Mouse (Mus musculus): ENCODE data around the gene Gas7. TPM values are rescaled to one million over a fixed set of nuclear protein-coding genes. Genes with fewer than 3 reads are reported as not detected.
A peak's percentile ranks its signal among the peaks of the same experiment; 100 is the strongest.

The Gas7 gene
- polyA plus RNA-seq, 1 experiment, result 3.4 TPM

DNA sequence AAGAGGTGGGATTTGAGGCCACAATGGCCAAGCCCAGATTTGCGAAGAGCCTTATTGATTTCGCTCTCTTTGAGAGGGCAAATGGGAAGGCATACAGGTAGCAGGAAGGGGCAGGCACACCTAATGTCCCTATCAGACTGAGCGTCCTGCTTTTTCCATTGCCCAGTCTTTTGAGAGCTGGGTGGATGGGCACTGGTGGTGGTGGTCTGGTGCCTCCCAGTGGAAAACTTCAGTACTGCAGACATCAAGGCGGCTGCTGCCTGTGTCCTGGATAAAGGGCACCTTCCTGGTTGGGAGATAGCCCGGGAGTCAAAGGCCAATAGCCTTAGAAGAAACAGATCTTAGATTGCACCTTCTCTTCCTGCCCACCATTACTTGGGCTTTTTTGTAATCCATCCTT, 192.5 kb downstream of the Gas7 start:
- peak; percentile 39 for DNase-seq (ENCODE audit: low read depth, low spot score)
- WGBS, result 31% methylated on average over 5 of the region's 5 CpGs

- 75% methylated on average over 11 of the region's 11 CpGs for WGBS
- no peak for DNase-seq (ENCODE audit: low read depth, low spot score)
These were observed 193.6 kb downstream of the Gas7 start for GRCm38 (mm10) chr11:67648651-67649407.

DNA sequence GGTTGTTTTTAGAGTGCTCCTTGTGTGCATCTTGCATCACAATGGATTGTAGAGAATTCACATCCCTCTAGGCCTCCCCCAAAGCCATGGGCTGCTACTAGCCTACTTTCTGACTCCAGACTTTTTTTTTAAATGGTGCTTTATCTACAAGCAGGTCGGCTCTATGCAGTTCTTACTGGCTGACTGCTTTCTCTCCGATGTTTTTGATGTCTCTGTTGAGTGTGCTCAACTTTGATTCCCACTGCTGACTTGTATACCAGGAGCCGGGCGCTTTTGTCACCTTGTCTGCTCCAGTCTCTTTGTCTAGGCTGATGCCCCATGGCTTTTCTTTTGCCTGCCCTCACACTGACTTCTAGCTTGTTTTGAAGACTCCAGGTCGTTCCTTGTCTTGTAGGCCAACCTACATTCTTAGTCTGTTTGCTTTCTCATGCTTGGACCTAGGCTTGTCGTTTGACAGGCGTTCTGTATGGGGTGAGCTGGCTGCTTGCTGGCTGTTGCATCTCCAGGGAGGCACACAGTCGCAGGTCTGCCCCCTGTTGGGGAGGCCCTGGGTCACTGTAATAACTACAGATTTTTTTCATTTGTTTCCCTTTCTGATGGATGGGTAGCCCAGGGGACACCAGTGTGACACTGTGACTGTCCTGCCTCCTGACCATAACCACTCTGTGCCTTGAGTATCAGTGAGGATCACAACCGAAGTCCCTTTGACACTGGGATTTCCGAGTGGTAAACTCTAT, 194.9 kb downstream of the Gas7 start:
- no peak for DNase-seq (ENCODE audit: low read depth, low spot score)
- WGBS, result 62% methylated on average over 10 of the region's 10 CpGs

- DNase-seq (ENCODE audit: low read depth, low spot score), result no peak
- WGBS, result 78% methylated on average over 6 of the region's 6 CpGs
These were observed 196.5 kb downstream of the Gas7 start for GRCm38 (mm10) chr11:67651731-67652130.

DNA sequence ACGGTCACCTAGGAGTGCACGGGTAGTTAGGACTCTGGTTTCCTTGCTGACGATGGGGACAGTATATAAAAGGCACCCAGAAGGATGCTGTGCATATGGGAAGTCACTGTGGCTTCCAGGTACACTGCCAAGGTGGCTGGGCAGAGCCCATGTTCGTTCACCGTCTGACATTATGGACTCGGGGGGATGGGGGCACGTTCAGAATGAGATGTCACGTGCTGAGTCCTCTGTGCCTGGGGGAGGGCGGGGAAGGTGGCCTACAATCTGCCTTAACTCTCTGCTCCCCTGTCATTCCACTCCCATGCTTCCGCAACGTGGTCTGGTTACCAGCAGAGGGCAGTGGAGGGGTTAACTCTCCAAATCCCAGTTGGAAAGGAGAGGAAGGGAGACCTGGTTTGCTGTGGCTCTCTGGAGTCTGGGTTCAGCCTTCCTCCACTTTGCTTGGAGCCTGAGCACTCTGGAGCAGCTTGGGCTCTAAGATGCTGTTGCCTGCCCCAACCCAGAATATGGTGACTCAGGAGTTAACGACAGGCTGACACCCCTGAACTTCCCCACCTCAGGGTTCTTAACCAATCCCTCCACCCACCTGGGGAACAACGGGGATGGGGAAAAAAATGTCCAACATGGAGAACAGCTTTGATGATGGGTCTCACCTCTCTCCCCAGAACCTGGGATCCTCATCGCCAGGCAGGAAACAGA, 197.1 kb downstream of the Gas7 start:
- DNase-seq (ENCODE audit: low read depth, low spot score), result no peak
- 30% methylated on average over 14 of the region's 14 CpGs for WGBS

GRCm38 (mm10) chr11:67652893-67653255, 197.6 kb downstream of the Gas7 start:
- WGBS, result 64% methylated on average over 6 of the region's 6 CpGs
- DNase-seq (ENCODE audit: low read depth, low spot score), result no peak

DNA sequence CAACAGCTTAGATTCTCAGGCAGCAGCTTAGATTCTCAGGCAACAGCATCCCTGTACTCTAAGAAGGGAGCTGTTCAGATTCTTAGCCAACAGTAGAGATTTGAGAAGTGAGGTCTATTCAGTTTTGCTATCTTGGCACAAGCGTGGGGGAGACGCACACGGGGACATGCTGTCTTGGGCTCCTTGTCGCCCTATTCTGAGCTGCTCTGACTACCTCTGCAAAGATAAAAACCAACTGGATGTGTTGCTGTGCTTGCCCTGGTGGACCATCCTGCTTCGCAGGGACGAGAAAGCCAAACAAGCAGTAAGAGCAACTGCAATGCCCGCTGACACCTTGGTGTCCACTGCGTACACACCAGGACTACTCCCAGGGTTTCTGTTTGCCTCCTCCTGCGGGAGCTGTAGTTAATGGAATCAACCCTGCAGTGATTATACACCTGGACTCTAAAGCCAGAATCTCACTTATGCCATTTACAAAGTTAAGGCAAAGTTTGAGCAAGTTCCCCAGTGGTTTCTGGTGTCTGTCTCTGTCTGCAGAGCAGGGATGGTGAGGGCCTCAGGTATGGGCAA, 198.4 kb downstream of the Gas7 start:
- no peak for DNase-seq (ENCODE audit: low read depth, low spot score)

GRCm38 (mm10) chr11:67654514-67654913, 199.3 kb downstream of the Gas7 start:
- no peak for DNase-seq (ENCODE audit: low read depth, low spot score)

More for the DNA sequence above, 198.4 kb downstream of the Gas7 start:
- 84% methylated on average over 9 of the region's 9 CpGs for WGBS

GRCm38 (mm10) chr11:67655236-67655959, 200.2 kb downstream of the Gas7 start:
- 79% methylated on average over 17 of the region's 17 CpGs for WGBS
- no peak for DNase-seq (ENCODE audit: low read depth, low spot score)

More at GRCm38 (mm10) chr11:67654514-67654913, 199.3 kb downstream of the Gas7 start:
- WGBS, result 92% methylated on average over 4 of the region's 4 CpGs

GRCm38 (mm10) chr11:67656366-67656765, 201.1 kb downstream of the Gas7 start:
- WGBS, result 85% methylated on average over 7 of the region's 7 CpGs
- no peak for DNase-seq (ENCODE audit: low read depth, low spot score)

DNA sequence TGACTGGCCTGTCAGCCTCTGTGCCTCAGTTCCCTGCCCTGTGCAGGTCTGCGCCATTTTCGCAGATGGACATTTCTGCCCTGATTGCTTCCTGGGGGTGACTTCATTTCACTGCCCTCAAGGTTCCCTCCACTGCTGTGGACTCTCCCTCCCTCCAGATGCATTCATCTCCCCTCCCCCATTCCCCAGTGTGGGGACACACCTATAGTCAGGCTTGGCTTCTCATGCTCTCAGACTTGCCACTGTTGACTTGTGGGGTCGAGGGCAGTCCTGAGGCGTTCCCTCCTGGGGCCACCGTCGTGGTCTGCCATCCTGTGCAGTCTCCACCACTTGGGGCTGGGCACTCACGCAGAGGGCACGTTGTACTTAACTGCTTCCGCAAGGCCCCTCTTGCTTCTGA, 201.6 kb downstream of the Gas7 start:
- 77% methylated on average over 9 of the region's 9 CpGs for WGBS
- DNase-seq (ENCODE audit: low read depth, low spot score), result no peak

DNA sequence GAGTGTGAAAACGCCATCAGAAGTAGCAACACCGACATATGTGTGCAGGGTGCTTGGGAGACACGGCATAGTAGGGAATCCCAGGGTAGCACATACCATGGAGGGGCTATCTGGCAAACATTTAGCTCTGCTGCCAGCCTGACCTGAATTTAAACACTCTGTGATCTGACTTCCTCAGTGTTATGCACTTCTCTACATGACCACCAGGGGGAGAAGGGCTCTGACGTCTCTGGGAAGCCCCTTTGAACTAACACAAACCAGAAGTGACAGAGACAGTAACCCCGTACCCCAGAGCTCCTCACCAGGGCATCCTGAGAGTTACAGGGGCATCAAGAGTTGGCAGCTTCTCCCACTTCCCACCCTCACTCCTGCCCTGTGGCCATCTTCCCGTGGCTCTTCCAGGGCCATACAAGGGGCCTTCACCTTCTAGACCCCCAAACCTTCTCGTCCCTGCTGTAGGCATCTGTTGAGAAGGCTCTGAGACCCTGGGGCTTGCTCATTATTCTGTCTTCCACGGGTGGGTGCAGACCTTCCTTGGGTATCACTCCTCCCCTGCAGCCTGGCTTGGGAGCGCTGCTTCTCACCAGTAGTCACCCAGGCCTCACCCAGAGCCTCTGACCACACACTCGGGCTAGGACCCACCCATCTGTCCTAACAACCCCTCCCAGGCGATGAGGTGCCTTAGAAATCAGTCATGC, 202.6 kb downstream of the Gas7 start:
- 44% methylated on average over 11 of the region's 11 CpGs for WGBS

GRCm38 (mm10) chr11:67661465-67661864, 206.2 kb downstream of the Gas7 start:
- 79% methylated on average over 8 of the region's 8 CpGs for WGBS
- DNase-seq (ENCODE audit: low read depth, low spot score), result no peak

More for the DNA sequence above, 202.6 kb downstream of the Gas7 start:
- no peak for DNase-seq (ENCODE audit: low read depth, low spot score)

GRCm38 (mm10) chr11:67663437-67663836, 208.2 kb downstream of the Gas7 start:
- no peak for DNase-seq (ENCODE audit: low read depth, low spot score)

GRCm38 (mm10) chr11:67664261-67664660, 209.0 kb downstream of the Gas7 start:
- WGBS, result 89% methylated on average over 3 of the region's 3 CpGs
- no peak for DNase-seq (ENCODE audit: low read depth, low spot score)

More at GRCm38 (mm10) chr11:67663437-67663836, 208.2 kb downstream of the Gas7 start:
- 95% methylated on average over 4 of the region's 4 CpGs for WGBS

DNA sequence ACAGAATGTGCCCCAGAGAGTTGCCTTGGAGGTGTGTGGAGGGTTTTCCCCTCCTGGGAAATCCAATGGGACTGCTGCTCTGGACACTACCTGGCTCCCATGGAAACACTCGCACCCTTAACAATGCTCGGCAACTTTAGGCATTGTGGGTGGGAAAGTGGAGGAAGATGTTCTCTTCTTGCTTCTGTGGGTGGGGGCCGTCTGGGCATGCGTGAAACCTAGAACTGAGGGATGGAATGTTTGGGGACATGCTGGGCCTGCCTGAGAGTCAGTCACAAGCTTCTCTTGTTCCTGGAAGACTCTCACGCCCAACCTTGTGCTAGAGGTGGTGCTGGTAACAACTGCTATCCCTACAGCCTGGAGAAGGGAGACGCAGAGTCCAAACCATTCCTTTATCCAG, 209.7 kb downstream of the Gas7 start:
- no peak for DNase-seq (ENCODE audit: low read depth, low spot score)
- 92% methylated on average over 6 of the region's 6 CpGs for WGBS

DNA sequence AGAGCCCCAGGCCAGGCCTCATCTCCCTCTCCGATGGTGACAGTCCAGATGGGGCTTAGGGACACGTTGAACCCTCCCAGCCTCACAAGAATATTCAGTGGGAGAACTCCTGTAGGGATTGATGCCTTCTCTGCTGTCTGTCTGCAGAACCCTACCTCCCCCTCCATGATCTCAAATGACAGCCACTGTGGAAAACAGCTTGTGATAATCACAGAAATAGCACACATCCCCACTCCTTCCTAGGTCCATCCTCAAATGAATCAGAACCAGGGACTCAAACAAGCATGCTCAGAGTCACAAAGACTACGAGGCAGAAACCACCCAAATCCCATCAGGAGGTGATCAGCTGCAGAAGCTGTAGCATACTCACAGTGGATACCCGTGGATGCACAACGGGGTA, 210.9 kb downstream of the Gas7 start:
- DNase-seq (ENCODE audit: low read depth, low spot score), result no peak
- WGBS, result 84% methylated on average over 5 of the region's 5 CpGs

DNA sequence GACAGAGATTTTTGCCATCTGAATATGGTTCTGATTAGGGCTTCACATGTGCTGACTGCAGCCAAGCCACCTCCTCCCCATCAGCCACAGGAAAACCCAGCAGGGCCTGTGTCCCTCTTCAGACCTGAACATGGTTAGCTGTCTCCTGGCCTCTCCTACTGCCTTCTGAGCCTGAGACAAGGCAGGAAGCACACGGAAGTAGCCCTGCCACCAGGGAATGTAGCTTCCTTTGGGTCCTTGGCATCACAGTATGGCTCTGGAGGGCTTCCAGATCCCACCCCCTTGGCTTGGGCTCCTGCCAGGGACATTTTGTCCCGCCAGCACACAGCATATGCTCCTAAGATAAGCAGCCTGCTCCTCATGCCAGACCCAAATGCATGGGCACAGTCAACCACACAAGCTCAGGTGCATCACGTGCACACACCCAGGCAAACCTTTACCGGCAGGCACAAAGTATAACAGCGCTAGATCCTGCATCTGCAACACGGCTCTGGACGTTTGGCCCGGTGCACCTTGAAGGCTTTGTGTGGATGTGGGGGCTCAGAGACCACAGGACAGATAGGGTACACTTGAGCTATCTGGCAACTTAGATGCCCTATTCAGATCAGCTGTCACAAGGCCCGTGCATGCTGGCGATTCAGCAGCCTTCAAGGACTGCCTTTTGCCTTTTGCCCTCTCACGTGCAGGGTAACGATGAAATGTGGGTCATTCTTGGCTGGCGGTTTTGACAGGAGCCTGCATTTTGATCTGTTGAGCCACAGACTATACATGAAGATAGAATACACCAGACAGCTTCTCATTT, 212.5 kb downstream of the Gas7 start:
- DNase-seq (ENCODE audit: low read depth, low spot score), result no peak
- whole genome bisulfite sequencing, result 67% methylated on average over 13 of the region's 13 CpGs

All from large intestine, adult 2 months (tissue).